Mouse (Mus musculus): ENCODE measurements around the gene Ptgfrn.

Ptgfrn gene

GRCm38 (mm10) chr3:101003575-101004356 lies 106.3 kb downstream of the Ptgfrn start:
- no peak for DNase-seq (ENCODE audit: low spot score)

GRCm38 (mm10) chr3:100999732-101000131 lies 110.3 kb downstream of the Ptgfrn start:
- DNase-seq (ENCODE audit: low spot score): no peak

GRCm38 (mm10) chr3:100998904-100999340 lies 111.2 kb downstream of the Ptgfrn start:
- peak; percentile 47 for DNase-seq (ENCODE audit: low spot score)

- peak; percentile 33 for DNase-seq (ENCODE audit: low spot score)
These were observed 112.1 kb downstream of the Ptgfrn start for GRCm38 (mm10) chr3:100997785-100998570.

GRCm38 (mm10) chr3:100994252-100994651 lies 115.8 kb downstream of the Ptgfrn start:
- DNase-seq (ENCODE audit: low spot score): no peak

- DNase-seq (ENCODE audit: low spot score): no peak
These were observed 116.4 kb downstream of the Ptgfrn start for GRCm38 (mm10) chr3:100993718-100994117.

- DNase-seq (ENCODE audit: low spot score): no peak
These were observed 116.9 kb downstream of the Ptgfrn start for GRCm38 (mm10) chr3:100993158-100993557.

Measured in left cerebral cortex, adult 11 months (tissue).